Mouse (Mus musculus) sigmoid colon, adult 10 weeks (tissue): ENCODE data around the gene 4933405L10Rik. TPM values are rescaled to one million over a fixed set of nuclear protein-coding genes. Genes with fewer than 3 reads are reported as not detected.

Experiments used
- polyA plus RNA-seq: library from polyadenylated mRNA; stranded (reverse); fragments of 350-450 nt; fragmentation: Illumina TruSeq; extraction: RNeasy Lipid Tissue Mini Kit (QIAGEN cat#74804); gene quantifications from one replicate; pipeline ENCODE4 v1.2.3, GENCODE M21; 2014; ENCODE audit warnings: low read depth, low replicate concordance

4933405L10Rik gene
- not detected for polyA plus RNA-seq

DNA sequence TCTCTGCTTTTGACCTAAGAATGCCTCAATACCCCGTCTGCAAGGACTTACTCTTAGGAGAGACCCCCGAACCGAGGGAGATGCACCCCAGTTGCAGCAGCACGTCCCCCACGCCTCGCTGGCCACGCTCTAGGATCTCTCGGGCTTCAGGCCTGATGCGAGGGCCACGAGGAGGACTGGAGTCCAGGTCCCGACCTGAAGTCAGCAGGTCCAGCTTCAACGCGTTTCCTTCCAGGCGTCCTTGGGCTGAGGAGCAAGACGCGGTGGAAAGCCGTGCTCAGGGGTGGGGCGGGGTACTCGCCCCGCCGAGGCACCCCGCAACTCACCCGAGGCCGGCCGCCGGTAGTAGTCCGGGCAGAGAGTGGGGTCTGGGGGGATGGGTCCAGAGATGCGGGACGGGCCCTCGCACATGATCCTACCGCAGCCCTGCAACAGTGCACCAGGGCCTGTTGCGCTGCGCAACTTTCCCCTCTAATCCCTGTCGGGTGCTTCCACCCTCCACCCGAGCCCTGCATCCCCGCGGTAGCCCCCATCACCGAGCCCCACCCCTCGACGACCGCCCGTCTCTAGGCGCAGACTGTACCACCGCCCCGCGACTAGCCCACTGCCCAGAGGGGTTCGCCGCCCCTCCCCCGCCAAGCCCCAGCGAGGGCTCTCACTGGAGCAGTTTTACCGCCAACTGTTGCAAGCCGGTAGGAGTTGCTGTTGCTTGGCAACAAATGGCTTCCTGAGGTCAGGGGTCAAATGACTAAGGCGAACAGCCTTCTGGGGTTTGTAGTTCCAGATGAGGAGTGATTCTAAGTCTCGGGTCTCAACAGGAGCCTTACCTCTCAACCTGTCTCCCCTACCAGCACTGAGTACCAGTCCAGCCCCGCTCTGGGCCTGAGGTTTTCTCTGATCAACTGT lies at the start of gene 4933405L10Rik, which contains the start of gene Enkd1:
Gene 4933405L10Rik (plus strand): TSS at position 158 of the 906 bp plus-strand sequence.
Gene Enkd1 (minus strand): TSS at position 713 of the 906 bp plus-strand sequence.

GRCm38 (mm10) chr8:105685796-105686308 lies 21.6 kb upstream of the 4933405L10Rik start, which contains the start of gene Carmil2:
Gene Carmil2, plus strand, starts transcription at chr8:105686274.

GRCm38 (mm10) chr8:105700966-105701824 lies 6.3 kb upstream of the 4933405L10Rik start, which contains the start of the genes Acd and Pard6a:
Gene Acd, minus strand, starts transcription at chr8:105701102.
Gene Pard6a, plus strand, starts transcription at chr8:105701148.

DNA sequence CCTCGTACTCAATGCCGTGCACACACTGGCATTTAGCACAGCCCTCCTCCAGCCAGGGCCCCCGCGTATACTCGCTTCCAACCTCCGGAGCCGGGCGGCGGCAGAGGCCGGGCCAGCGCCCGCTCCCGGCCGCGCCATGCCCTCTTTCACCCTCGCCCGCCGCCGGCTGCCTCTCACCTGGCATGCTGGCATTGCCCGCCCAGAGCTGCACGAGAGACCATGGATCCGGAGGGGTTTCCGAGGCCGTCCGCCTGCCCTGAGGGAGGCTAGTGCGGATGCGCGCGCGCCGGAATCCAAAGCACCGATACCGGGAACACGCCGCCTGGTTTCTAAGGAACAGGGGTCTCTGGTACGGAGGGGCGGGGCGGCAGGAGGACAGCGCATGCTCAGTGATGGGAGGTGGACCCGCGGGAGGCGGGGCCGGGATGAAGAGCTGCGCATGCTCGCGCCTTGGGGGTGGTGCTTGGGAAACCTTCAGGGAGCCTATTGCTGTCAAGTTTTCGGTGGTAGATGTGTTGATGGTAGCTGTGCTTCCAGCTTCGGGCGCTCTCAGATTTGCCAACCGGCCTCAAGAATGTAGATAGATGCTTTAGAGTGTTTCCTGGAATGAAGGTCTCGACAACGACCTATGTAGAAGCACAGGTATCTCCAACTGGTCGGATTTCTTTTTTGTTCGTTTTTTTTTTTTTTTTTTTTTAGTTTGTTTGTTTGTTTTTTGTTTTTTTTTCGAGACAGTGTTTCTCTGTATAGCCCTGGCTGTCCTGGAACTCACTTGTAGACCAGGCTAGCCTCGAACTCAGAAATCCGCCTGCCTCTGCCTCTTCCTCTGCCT lies 51.0 kb downstream of the 4933405L10Rik start, which contains the start of gene Gfod2:
Gene Gfod2 (minus strand): TSS at position 388 of the 832 bp plus-strand sequence.

Other genes with a start within 250 kb of the 4933405L10Rik start
- 1.1 TPM for gene Tppp3, start 236.1 kb upstream of the 4933405L10Rik start, polyA plus RNA-seq
- 3.8 TPM for gene Zdhhc1, start 210.8 kb upstream of the 4933405L10Rik start, polyA plus RNA-seq
- gene Hsd11b2, start 188.9 kb upstream of the 4933405L10Rik start, polyA plus RNA-seq = 68.5 TPM
- gene Atp6v0d1, start 141.6 kb upstream of the 4933405L10Rik start, polyA plus RNA-seq = 23.0 TPM
- gene Ripor1, start 102.4 kb upstream of the 4933405L10Rik start, polyA plus RNA-seq = 0.98 TPM
- 95.5 TPM for gene Ctcf, start 71.1 kb upstream of the 4933405L10Rik start, polyA plus RNA-seq
- not detected for gene Agrp, start 70.3 kb upstream of the 4933405L10Rik start, polyA plus RNA-seq
- 0.50 TPM for gene Carmil2, start 21.4 kb upstream of the 4933405L10Rik start, polyA plus RNA-seq
- 1.4 TPM for gene Acd, start 6.6 kb upstream of the 4933405L10Rik start, polyA plus RNA-seq
- not detected for gene Pard6a, start 6.5 kb upstream of the 4933405L10Rik start, polyA plus RNA-seq
- gene Enkd1, start 555 bp downstream of the 4933405L10Rik start, polyA plus RNA-seq = 0.16 TPM
- 0.16 TPM for gene Gfod2, start 51.0 kb downstream of the 4933405L10Rik start, polyA plus RNA-seq
- 6.4 TPM for gene Ranbp10, start 119.7 kb downstream of the 4933405L10Rik start, polyA plus RNA-seq
- gene Tsnaxip1, start 120.1 kb downstream of the 4933405L10Rik start, polyA plus RNA-seq = not detected
- 0.76 TPM for gene Cenpt, start 145.6 kb downstream of the 4933405L10Rik start, polyA plus RNA-seq
- 8.3 TPM for gene Thap11, start 147.5 kb downstream of the 4933405L10Rik start, polyA plus RNA-seq
- gene Nutf2, start 152.9 kb downstream of the 4933405L10Rik start, polyA plus RNA-seq = 47.5 TPM
- gene Edc4, start 173.2 kb downstream of the 4933405L10Rik start, polyA plus RNA-seq = 1.4 TPM
- not detected for gene Nrn1l, start 185.9 kb downstream of the 4933405L10Rik start, polyA plus RNA-seq
- 2.6 TPM for gene Pskh1, start 192.8 kb downstream of the 4933405L10Rik start, polyA plus RNA-seq
- 1.5 TPM for gene Ctrl, start 226.2 kb downstream of the 4933405L10Rik start, polyA plus RNA-seq
- gene Psmb10, start 230.8 kb downstream of the 4933405L10Rik start, polyA plus RNA-seq = 1.7 TPM
- not detected for gene Lcat, start 235.7 kb downstream of the 4933405L10Rik start, polyA plus RNA-seq